Mouse (Mus musculus) G1E (cell line): ENCODE results near the gene Arhgdia.

Experiments used
- CTCF ChIP-seq: IDR thresholded peaks from 2 replicates; pipeline ENCODE4 v1.5.1; 2012; ENCODE audit warnings: low read depth, low read length, inconsistent platforms, mixed read lengths
- GATA1 ChIP-seq: IDR thresholded peaks from 2 replicates; pipeline ENCODE4 v1.6.1; 2012; ENCODE audit warnings: borderline replicate concordance, low read length, inconsistent platforms, mixed read lengths
- TAL1 ChIP-seq: conservative IDR thresholded peaks from 2 replicates; pipeline ENCODE4 v1.6.1; 2012; ENCODE audit warnings: low read depth, low read length, inconsistent platforms, mixed read lengths

DNA sequence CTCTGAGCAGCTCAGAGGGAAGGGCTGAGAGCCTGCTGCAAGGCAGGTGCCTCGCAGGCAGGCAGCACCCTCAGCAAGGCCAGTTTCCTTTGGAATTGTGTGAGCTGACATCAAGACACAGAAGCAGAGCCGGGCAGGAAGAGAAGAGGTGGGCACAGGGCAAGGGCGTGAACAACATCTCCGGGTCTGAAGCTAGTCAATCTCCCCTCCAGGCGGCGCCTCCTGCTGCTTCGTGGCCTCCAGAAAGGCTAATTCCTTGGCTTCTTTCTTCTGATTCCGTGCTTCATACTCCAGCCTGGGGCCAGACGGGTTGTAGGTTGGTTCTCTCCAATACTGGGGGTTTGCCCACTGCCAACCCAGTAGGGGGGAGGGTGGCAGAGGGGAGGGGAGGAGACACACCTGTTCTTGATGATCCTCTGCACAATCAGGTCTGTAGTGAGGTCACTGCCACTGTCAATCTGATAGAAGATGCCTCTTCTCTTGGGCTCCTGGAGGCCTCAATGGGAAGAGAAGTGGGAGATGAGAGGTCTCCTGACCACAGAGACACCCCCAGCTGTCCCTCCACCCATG, 29.1 kb upstream of the Arhgdia start:
- TF ChIP-seq CTCF (no peak), TAL1 (no peak), GATA1 (no peak)
